Mouse (Mus musculus): ENCODE measurements at regions not wholly inside any gene's neighbourhood (a gene's known extent, or its start where the extent isn't known, plus 50 kb on each side); places are given as distances from the start of the nearest gene placed in this dataset.
A peak's percentile ranks its signal among the peaks of the same experiment; 100 is the strongest.

GRCm38 (mm10) chr15:67030975-67031374 is 530.3 kb upstream of the Lrrc6 start:
- Histone ChIP-seq H3K4me3 (replicated peaks) (no peak overlapping the region), H3K4me2 (no peak overlapping the region), H3K27ac (replicated peaks) (no peak overlapping the region), H3K27me3 (replicated peaks) (no peaks in the 10 kb centered on the region), H3K9me3 (replicated peaks) (no peaks in the 10 kb centered on the region), H3K9ac (replicated peaks) (no peak overlapping the region), H3K4me1 (no peaks in the 10 kb centered on the region), H3K36me3 (no peaks in the 10 kb centered on the region)
- WGBS, result 91% methylated on average over 1 of the region's 1 CpGs
- no peak for ATAC-seq (ENCODE audit: low FRiP score)

- Histone ChIP-seq H3K27ac (replicated peaks) (no peak overlapping the region), H3K36me3 (no peaks in the 10 kb centered on the region), H3K4me3 (replicated peaks) (no peak overlapping the region), H3K9me3 (replicated peaks) (no peaks in the 10 kb centered on the region), H3K9ac (replicated peaks) (no peak overlapping the region), H3K4me2 (no peak overlapping the region), H3K4me1 (no peaks in the 10 kb centered on the region), H3K27me3 (replicated peaks) (no peaks in the 10 kb centered on the region)
- no peak for ATAC-seq (ENCODE audit: low FRiP score)
- WGBS, result 78% methylated on average over 1 of the region's 1 CpGs
These were observed 527.5 kb upstream of the Lrrc6 start for GRCm38 (mm10) chr15:67028161-67028560.

- Histone ChIP-seq H3K9ac (replicated peaks) (no peak overlapping the region), H3K36me3 (no peaks in the 10 kb centered on the region), H3K4me3 (replicated peaks) (no peak overlapping the region), H3K27me3 (replicated peaks) (no peaks in the 10 kb centered on the region), H3K9me3 (replicated peaks) (no peaks in the 10 kb centered on the region), H3K27ac (replicated peaks) (no peak overlapping the region), H3K4me2 (no peak overlapping the region), H3K4me1 (no peaks in the 10 kb centered on the region)
- WGBS, result 83% methylated on average over 2 of the region's 2 CpGs
- ATAC-seq (ENCODE audit: low FRiP score), result no peak
These were observed 527.0 kb upstream of the Lrrc6 start for GRCm38 (mm10) chr15:67027751-67028150.

GRCm38 (mm10) chr15:67025746-67026145 is 525.0 kb upstream of the Lrrc6 start:
- Histone ChIP-seq H3K9ac (replicated peaks) (no peak overlapping the region), H3K27ac (replicated peaks) (no peak overlapping the region), H3K9me3 (replicated peaks) (no peaks in the 10 kb centered on the region), H3K36me3 (no peaks in the 10 kb centered on the region), H3K27me3 (replicated peaks) (no peaks in the 10 kb centered on the region), H3K4me1 (no peaks in the 10 kb centered on the region), H3K4me3 (replicated peaks) (no peak overlapping the region), H3K4me2 (no peak overlapping the region)
- 93% methylated on average over 4 of the region's 4 CpGs for WGBS
- ATAC-seq (ENCODE audit: low FRiP score), result no peak

GRCm38 (mm10) chr15:67024386-67024785 is 523.7 kb upstream of the Lrrc6 start:
- 83% methylated on average over 2 of the region's 2 CpGs for WGBS
- Histone ChIP-seq H3K36me3 (no peaks in the 10 kb centered on the region), H3K4me3 (replicated peaks) (no peak overlapping the region), H3K27ac (replicated peaks) (no peak overlapping the region), H3K4me1 (peaks cover 1% of the 10 kb centered on the region; the same call in 1 of the 2 replicates), H3K9ac (replicated peaks) (no peak overlapping the region), H3K27me3 (replicated peaks) (no peaks in the 10 kb centered on the region), H3K9me3 (replicated peaks) (no peaks in the 10 kb centered on the region), H3K4me2 (no peak overlapping the region)
- no peak for ATAC-seq (ENCODE audit: low FRiP score)

- no peak overlapping the region for H3K4me3 ChIP-seq (replicated peaks)
- H3K27ac ChIP-seq (replicated peaks), result no peak overlapping the region
- ATAC-seq (ENCODE audit: low FRiP score), result no peak
- no peak overlapping the region for H3K4me2 ChIP-seq
- H3K4me1 ChIP-seq, result peaks cover 5% of the 10 kb centered on the region; the same call in 1 of the 2 replicates
- no peaks in the 10 kb centered on the region for H3K27me3 ChIP-seq (replicated peaks)
- no peak overlapping the region for H3K9ac ChIP-seq (replicated peaks)
- H3K36me3 ChIP-seq, result no peaks in the 10 kb centered on the region
- no peaks in the 10 kb centered on the region for H3K9me3 ChIP-seq (replicated peaks)
- 95% methylated on average over 1 of the region's 1 CpGs for WGBS
These were observed 522.4 kb upstream of the Lrrc6 start for GRCm38 (mm10) chr15:67023081-67023480.

- H3K4me2 ChIP-seq, result no peak overlapping the region
- H3K4me1 ChIP-seq, result peaks cover 5% of the 10 kb centered on the region; the same call in 1 of the 2 replicates
- no peak overlapping the region for H3K9ac ChIP-seq (replicated peaks)
- ATAC-seq (ENCODE audit: low FRiP score), result no peak
- no peaks in the 10 kb centered on the region for H3K9me3 ChIP-seq (replicated peaks)
- H3K27me3 ChIP-seq (replicated peaks), result no peaks in the 10 kb centered on the region
- no peak overlapping the region for H3K4me3 ChIP-seq (replicated peaks)
- 90% methylated on average over 5 of the region's 5 CpGs for WGBS
- H3K27ac ChIP-seq (replicated peaks), result no peak overlapping the region
- no peaks in the 10 kb centered on the region for H3K36me3 ChIP-seq
These were observed 520.7 kb upstream of the Lrrc6 start for GRCm38 (mm10) chr15:67021391-67021790.

- peaks cover 5% of the 10 kb centered on the region; the same call in 1 of the 2 replicates for H3K4me1 ChIP-seq
- 86% methylated on average over 1 of the region's 1 CpGs for WGBS
- no peak overlapping the region for H3K27ac ChIP-seq (replicated peaks)
- ATAC-seq (ENCODE audit: low FRiP score), result no peak
- H3K9me3 ChIP-seq (replicated peaks), result no peaks in the 10 kb centered on the region
- no peaks in the 10 kb centered on the region for H3K27me3 ChIP-seq (replicated peaks)
- H3K4me3 ChIP-seq (replicated peaks), result no peak overlapping the region
- H3K36me3 ChIP-seq, result no peaks in the 10 kb centered on the region
- no peak overlapping the region for H3K9ac ChIP-seq (replicated peaks)
- no peak overlapping the region for H3K4me2 ChIP-seq
These were observed 519.2 kb upstream of the Lrrc6 start for GRCm38 (mm10) chr15:67019891-67020290.

- Histone ChIP-seq H3K9ac (replicated peaks) (no peak overlapping the region), H3K4me3 (replicated peaks) (no peak overlapping the region), H3K4me1 (peaks cover 5% of the 10 kb centered on the region; the same call in 1 of the 2 replicates), H3K9me3 (replicated peaks) (no peaks in the 10 kb centered on the region), H3K4me2 (no peak overlapping the region), H3K36me3 (no peaks in the 10 kb centered on the region), H3K27me3 (replicated peaks) (no peaks in the 10 kb centered on the region), H3K27ac (replicated peaks) (no peak overlapping the region)
- ATAC-seq (ENCODE audit: low FRiP score), result peak; percentile 85
- 10% methylated on average over 6 of the region's 6 CpGs for WGBS
These were observed 518.5 kb upstream of the Lrrc6 start for GRCm38 (mm10) chr15:67019194-67019661.
